In the genomic region with DNA sequence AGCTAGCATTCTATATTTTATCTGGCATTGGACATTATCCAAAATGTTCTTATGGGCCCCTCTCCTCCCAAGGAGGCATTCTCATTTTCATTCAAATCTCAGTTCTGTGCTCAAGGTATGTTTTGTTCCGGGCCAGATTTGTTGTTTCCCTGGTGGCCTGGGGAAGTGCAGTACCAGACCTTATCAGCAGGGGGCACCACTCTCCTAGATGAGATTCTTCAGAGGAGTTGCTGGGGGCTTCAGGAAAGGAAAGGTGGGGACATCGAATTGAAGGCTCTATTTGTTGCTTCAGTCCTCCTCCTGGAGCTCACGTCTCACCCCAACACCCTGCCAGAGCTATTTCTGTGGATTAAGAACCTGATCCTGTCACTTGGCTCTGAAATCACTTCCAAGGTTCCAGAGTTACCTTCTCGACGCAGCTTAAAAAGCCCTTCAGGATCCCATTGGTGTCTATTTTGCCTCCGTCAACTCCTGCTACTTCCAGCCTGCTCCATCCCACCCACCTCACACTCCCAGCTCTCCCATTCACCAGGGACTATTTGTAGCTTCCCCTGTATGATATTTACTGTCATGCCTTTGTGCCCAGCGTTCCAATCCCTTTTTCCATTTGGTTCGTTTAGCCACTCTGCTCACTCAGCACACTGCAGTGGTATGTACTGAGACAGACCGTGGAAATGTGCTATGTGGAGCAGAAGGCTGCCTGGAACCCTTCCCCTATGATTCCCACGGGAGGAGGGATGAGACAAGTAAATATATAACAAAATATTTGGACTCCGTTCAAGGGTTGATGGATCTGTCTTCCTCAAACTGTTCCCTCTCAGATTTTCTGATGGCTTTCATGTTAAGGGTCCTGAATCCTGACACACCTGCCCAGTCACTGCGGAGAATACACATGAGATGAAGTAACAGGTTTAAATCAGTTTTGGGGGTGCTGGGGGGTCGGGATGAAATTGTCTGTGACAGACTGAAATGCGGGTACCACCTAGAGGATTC, we compare ENCODE assay signal across 8 mouse cellular contexts. TPM values are rescaled to one million over a fixed set of nuclear protein-coding genes. Genes with fewer than 3 reads are reported as not detected.
DNase-seq lines count a peak whose midpoint lies in the region; ATAC-seq and TF ChIP-seq lines count a peak whose summit lies in the region.

No protein-coding gene starts in this region.

- no peaks in the 10 kb centered on the region for H3K9me3 ChIP-seq in hindbrain, postnatal 0 days (ENCODE audit: low read length)
- H3K9me3 ChIP-seq in liver, embryonic 13.5 days (replicated peaks) = no peaks in the 10 kb centered on the region

- 30% methylated on average over 14 of the region's 14 CpGs for WGBS in cerebellum, adult 2 months
- 47% methylated on average over 14 of the region's 14 CpGs for WGBS in hindbrain, postnatal 0 days
- 50% methylated on average over 14 of the region's 14 CpGs for WGBS in liver, embryonic 13.5 days (ENCODE audit: insufficient replicate concordance)

- H3K36me3 ChIP-seq in hindbrain, postnatal 0 days (ENCODE audit: insufficient read depth, low read length) = no peaks in the 10 kb centered on the region
- no peaks in the 10 kb centered on the region for H3K36me3 ChIP-seq in liver, embryonic 13.5 days

- no peak overlapping the region for H3K4me3 ChIP-seq in cerebellum, adult 2 months (replicated peaks; ENCODE audit: insufficient read depth, low read depth, low read length)
- H3K4me3 ChIP-seq in hindbrain, postnatal 0 days (ENCODE audit: low read length) = no peak overlapping the region
- no peak overlapping the region for H3K4me3 ChIP-seq in liver, embryonic 13.5 days (replicated peaks)

- no peak for ATAC-seq in hindbrain, postnatal 0 days
- ATAC-seq in liver, embryonic 13.5 days (ENCODE audit: low read depth) = no peak

- H3K27me3 ChIP-seq in cerebellum, adult 2 months (ENCODE audit: control insufficient read depth, insufficient read depth, low read length) = no peaks in the 10 kb centered on the region
- no peaks in the 10 kb centered on the region for H3K27me3 ChIP-seq in hindbrain, postnatal 0 days (ENCODE audit: insufficient read depth, low read length)
- peaks cover 37% of the 10 kb centered on the region for H3K27me3 ChIP-seq in liver, embryonic 13.5 days

- DNase-seq in urinary bladder, adult 2 months (ENCODE audit: low spot score) = peak; percentile 68
- no peak for DNase-seq in urinary bladder, postnatal 10 days (ENCODE audit: low spot score)
- peak; percentile 67 to 84 for DNase-seq in cerebellum, adult 2 months
- DNase-seq in forelimb bud, embryonic 11.5 days (ENCODE audit: low read depth, low spot score) = peak; percentile 73
- peak; percentile 85 for DNase-seq in hindbrain, postnatal 0 days (ENCODE audit: low spot score)
- DNase-seq in liver, embryonic 13.5 days = peak; percentile 22
- DNase-seq in retina, postnatal 1 day = peak; percentile 81
- DNase-seq in urinary bladder, postnatal 25 days (ENCODE audit: low spot score) = peak; percentile 80

- TF ChIP-seq POLR2A in cerebellum, adult 2 months (IDR thresholded peaks at IDR 0.05; ENCODE audit: borderline replicate concordance, insufficient read depth, low read length) = no peak

- H3K4me2 ChIP-seq in hindbrain, postnatal 0 days (ENCODE audit: low read depth, low read length) = no peak overlapping the region
- H3K4me2 ChIP-seq in liver, embryonic 13.5 days = no peak overlapping the region

- H3K4me1 ChIP-seq in cerebellum, adult 2 months (ENCODE audit: control insufficient read depth, insufficient read depth, low read length) = peaks cover 45% of the 10 kb centered on the region
- peaks cover 13% of the 10 kb centered on the region for H3K4me1 ChIP-seq in hindbrain, postnatal 0 days (ENCODE audit: insufficient read depth, low read length)
- no peaks in the 10 kb centered on the region for H3K4me1 ChIP-seq in liver, embryonic 13.5 days (replicated peaks)

- no peak overlapping the region for H3K9ac ChIP-seq in hindbrain, postnatal 0 days (replicated peaks; ENCODE audit: low read length)
- H3K9ac ChIP-seq in liver, embryonic 13.5 days = no peak overlapping the region

- peak overlapping the region; percentile 5; the same call in 1 of the 2 replicates for H3K27ac ChIP-seq in cerebellum, adult 2 months (ENCODE audit: insufficient read depth, low read length)
- H3K27ac ChIP-seq in hindbrain, postnatal 0 days = no peak overlapping the region
- H3K27ac ChIP-seq in liver, embryonic 13.5 days = no peak overlapping the region

- TF ChIP-seq CTCF in cerebellum, adult 2 months (IDR thresholded peaks at IDR 0.05; ENCODE audit: borderline replicate concordance, insufficient read depth, low read depth, low read length) = peak; percentile 79
- TF ChIP-seq CTCF in hindbrain, postnatal 0 days (IDR thresholded peaks at IDR 0.05; ENCODE audit: low read depth) = peak; percentile 96

RNA-seq across cellular contexts. Expression of a gene that starts 13.6 kb away (rescaled TPM):
- polyA plus RNA-seq in urinary bladder, adult 2 months (2012; rRNA removed) = 55.1 and 66.5 TPM in 2 replicates
- polyA plus RNA-seq in cerebellum, adult 2 months (2012; rRNA removed) = 88.5 and 90.3 TPM in 2 replicates
- 107 and 109 TPM in 2 replicates for total RNA-seq in hindbrain, postnatal 0 days (2014; rRNA removed)
- polyA plus RNA-seq in hindbrain, postnatal 0 days (2015; fragmentation: Nextera tagmentation; extraction: Ambion mirVana) = 158 and 159 TPM in 2 replicates
- polyA plus RNA-seq in liver, embryonic 13.5 days (2015; fragmentation: Nextera tagmentation; extraction: Ambion mirVana) = 54.7 and 58.1 TPM in 2 replicates

RNA-seq across cellular contexts. Expression of a gene that starts 15.7 kb away (rescaled TPM):
- 79.1 and 103 TPM in 2 replicates for polyA plus RNA-seq in urinary bladder, adult 2 months (2012; rRNA removed)
- 147 and 149 TPM in 2 replicates for polyA plus RNA-seq in cerebellum, adult 2 months (2012; rRNA removed)
- total RNA-seq in hindbrain, postnatal 0 days (2014; rRNA removed) = 49.8 and 51.1 TPM in 2 replicates
- 210 and 212 TPM in 2 replicates for polyA plus RNA-seq in hindbrain, postnatal 0 days (2015; fragmentation: Nextera tagmentation; extraction: Ambion mirVana)
- 81.9 and 93.0 TPM in 2 replicates for polyA plus RNA-seq in liver, embryonic 13.5 days (2015; fragmentation: Nextera tagmentation; extraction: Ambion mirVana)
